Mouse (Mus musculus) thymus, postnatal 14 days (tissue): ENCODE data around the gene Casp14.
"Not testable (repeated sequence)": the region's sequence is repeated elsewhere in the genome, so short reads cannot be mapped to it uniquely, and the experiment has no call there.

Experiments used
- DNase-seq: peaks from one replicate; pipeline ENCODE4 v3.0.0; 2021

The Casp14 gene

DNA sequence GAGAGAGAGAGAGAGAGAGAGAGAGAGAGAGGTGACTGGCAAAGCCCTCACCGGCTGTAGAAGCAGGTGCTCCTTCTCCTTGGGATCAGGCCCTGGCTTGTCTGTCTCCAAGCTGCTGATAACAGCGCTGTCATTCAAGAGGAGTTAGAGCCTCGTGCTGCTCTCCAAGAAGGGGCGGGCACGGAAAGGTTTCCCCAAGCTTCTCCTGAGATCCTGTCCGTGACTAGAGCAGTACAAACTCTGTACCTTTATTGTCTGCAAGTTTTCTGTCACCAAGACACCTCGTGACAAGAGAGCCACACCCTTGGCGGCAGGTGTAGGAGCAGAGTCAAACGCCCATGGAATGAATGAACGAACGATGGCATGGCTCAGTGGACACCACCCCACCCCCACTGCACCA is at the start of gene Casp14:
Gene Casp14 (minus strand): TSS at position 239 of the 400 bp plus-strand sequence.
- DNase-seq = no peak

DNA sequence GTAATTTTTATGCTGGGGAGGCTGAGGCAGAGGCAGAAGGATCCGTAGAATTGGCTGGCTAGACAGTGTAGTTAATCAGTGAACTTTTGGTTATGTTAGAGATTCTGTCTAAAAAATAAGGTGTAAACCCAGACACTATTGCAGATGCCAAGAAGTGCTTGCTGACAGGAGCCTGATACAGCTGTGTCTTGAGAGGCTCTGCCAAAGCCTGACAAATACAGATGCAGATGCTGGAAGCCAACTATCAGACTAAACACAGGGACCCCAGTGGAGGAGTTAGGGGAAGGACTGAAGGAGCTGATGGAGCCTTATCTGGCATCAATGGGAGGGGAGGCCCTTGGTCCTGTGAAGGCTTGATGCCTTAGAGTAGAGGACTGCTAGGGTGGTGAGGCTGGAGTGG is 47.5 kb upstream of the Casp14 start:
- DNase-seq = no peak

DNA sequence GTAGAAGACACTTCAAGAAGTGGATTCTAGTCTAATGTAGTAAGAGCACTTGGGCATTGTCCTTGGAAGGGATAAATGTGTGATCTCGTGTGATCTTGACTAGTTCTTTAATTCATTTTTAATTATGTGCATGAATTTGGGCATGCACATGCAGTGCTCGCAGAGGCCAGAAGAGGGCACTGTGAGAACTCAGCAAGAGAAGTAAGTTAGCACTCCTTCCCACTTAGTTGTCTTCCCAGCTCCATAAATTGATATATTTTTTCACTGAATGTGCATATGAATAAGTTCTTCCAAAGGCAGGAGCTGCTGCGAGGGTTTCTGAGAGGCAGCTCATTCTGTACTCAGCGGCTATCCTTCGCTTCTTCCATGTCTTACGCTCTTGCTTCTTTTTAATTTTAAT is 37.9 kb upstream of the Casp14 start:
- DNase-seq = peak; percentile 45

DNA sequence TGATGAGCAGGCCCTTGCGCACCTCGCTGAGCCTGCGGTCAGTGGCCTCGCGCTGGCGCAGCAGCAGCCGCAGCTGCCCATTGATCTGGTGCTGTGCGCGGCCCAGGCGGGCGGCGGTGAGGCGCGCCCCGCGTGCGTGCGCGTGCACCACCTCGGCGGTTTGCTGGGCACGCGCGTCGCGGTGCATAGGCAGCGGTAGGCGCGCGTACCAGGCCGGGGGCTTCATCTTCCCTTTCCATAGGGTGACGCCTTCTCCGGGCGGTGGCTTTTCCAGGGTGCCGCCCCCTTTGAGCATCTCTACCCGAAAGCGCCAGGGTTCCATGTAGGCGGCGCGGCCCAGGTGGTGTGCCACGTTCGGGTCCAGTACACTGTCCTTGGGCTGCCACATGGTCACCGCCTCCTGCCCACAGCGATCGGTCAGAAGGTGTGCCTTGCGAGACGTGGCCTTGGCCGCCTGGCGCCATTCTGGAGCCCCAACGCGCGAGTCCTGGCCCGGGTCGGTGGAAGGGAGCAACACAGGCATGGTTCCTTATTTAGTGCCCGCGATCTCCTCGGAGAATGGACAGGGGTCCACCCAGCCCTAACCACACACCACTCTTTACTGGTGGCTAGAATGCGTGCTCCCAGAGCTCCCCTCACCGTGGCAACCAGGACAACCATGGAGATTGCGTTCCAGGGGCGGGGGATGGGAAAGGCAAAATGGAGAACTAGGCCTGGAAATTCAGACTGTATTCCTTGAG is 34.5 kb upstream of the Casp14 start, which contains the start of gene Ccdc105:
Gene Ccdc105 (minus strand): TSS at position 614 of the 740 bp plus-strand sequence.
- DNase-seq = no peak

DNA sequence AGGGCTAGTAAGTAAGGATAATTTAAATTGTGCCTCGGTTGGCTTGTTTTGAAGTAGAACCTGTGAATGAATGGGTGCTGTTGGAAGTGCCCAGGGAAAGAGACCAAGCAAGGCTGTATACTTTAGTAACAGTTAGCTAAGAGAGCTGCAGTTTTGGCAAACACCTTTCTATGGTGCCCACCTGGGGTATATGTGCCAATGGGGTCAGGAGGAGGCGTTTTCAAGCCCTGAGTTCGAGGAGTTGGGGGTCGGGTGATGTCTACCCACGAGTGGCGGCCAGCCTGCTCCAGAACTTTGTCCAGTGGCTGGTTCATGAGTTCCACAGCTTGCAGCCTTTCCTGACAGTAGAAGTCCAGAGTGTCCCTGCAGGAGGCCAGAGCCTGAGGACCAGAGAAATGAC is 30.9 kb upstream of the Casp14 start:
- no peak for DNase-seq

DNA sequence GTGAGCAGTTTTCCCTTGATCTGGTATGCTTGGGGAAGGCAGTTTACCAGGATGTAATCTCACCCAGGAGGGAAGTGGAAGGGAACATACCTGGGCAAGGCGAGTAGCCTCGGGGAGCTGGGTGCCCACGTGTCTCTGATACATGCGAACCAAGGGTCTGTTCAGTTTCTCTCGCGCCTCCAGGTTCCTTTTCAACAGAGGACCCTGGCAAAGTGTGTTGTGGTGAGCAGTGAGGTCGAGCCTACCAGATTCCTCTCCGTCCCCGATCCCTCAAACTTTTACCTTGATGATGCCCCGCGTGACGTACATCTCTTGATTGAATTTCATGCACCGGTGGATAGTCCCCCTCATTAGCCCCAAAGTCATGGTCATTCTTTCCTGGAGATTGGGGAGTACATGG is 30.1 kb upstream of the Casp14 start:
- DNase-seq = no peak

DNA sequence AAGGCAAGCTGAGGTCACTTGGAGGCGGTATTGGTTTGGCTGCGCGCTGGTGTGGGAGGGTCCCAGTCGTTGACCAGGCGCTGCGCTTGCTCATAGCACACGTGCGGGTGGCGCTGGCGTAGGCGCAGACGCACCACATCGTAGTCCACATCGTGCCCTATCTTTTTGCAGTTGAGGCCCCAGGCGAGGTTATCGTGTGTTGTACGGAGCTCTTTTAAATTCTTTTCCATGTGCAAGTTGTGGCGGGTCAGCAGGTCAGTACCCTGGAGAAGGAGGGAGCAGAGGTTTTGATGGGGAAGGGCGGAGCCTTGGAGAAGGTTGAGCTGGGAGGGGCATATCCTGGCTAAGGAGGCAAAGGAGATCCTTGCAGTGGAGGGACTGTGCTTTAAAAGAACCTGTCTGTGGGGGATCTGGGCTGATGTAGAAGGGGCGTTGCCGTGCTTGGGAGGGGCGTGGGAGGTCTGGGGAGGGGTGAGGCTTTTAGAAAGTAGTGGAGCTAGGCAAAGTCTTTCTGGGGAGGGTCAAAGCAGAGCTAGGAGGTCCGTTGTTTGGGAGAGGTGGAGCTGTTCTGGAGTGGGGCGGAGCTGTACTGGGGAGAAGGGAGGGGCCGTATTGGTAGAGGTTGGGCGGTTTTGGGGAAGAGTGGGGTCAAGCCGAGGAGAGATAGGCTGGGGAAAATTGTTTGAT is 29.1 kb upstream of the Casp14 start:
- DNase-seq = no peak

DNA sequence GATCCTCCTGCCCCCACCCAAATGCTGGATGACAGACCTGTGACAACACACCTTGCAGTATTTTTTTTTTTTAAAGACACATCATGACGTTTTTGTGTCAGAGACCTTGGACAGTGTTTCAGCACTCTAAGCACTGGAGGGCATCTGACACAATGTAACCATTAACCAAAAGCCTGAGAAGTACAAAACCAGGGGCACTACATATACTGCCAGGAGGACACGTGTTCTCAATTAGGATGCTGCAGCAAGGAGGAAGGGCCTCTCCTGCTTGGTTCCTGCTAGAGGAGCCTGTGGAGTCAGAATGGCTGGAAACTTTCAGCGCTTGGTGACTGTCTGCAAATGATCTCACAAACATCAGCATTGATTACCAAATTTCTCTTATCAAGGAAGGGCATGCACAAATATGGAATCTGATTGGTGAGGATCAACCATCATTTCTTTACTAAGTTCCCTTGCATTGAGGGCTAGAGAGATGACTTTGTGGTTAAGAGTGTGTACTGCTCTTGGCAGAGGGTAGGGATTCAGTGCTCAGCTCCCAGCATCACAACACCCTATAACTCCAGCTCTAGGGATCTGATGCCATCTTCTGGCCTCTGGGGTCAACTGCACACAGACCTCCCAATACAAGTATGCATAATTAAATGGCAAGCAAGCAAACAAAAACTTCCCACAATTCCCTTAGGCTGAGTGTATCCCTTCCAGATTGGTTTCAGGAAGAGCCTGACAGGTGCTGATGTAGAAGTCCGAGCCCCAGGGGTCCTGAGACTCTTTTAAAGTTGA is 27.5 kb upstream of the Casp14 start:
- DNase-seq = no peak

DNA sequence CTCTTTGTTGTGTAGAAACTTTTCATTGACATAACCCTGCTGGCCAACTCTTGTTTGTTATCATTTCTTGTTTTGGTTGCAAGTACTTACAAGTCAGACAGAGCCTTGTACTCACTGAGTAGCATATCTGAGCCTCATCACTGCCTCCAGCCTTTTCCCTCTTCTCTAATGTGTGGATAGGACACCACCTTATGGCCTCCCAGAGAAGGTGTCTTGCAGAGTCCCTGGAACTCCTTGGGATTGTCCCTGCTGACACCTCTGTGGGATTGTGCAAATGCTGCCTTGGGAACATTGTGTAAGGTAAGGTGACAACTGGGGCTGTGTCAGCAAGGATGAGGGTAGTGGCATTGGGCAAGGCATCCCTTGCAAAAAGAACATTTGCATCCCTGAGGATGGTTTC is 25.6 kb upstream of the Casp14 start:
- no peak for DNase-seq

DNA sequence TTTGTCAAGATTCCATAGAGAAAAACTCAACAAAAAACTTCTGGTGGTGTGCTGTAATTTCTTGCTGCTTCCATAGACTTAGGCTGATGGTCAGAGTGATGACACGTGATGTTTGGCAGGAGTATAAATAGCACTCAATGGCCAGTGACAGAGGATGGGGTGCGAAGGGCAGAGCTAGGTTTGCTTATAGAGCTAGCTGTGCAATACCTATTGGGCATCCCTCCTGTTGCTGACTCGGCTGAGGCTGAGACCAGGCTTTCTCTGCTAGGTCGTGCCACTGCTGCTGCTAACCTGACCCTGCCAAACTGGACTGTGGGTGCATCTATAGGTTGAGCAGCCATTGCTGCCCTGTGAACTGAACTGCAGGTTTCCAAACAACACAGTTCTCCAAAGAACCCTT is 21.7 kb upstream of the Casp14 start:
- no peak for DNase-seq

DNA sequence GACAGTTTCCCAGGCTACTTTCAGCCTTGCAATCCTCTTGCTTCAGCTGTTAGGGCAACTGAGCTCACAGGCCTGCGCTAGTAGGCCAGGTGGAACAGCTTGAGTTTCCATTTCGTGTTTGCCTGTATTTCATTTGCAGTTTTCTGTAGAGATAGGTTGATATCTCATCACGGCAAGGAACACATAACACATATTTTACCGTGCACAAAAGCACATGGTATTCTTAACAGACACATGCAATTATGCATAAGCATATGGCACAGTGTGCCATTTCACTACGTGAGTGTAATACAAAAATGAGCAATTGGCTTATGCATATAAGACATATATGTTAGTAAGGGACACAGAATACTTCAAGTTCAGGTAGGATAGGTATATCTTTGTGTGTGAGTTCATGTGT is 9.8 kb upstream of the Casp14 start:
- no peak for DNase-seq

DNA sequence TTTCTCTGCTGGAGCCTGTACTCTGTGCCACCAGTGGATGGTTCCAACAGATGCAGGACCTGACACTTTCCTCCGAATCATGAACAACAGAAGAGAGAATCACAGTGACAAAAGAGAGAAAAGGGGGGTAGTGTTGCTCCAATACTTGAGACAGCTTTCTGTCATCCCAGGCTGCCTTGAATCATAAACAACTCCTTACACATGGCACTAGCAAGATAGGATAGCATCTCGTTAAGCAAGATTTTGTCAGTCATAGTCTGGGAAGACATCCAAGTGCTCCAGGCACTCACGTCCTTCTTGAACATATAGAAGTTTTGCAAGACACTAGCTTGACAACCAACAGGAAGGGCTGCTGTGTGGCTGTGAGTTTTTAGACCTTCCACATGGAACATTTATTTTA is 8.9 kb upstream of the Casp14 start:
- DNase-seq = no peak

DNA sequence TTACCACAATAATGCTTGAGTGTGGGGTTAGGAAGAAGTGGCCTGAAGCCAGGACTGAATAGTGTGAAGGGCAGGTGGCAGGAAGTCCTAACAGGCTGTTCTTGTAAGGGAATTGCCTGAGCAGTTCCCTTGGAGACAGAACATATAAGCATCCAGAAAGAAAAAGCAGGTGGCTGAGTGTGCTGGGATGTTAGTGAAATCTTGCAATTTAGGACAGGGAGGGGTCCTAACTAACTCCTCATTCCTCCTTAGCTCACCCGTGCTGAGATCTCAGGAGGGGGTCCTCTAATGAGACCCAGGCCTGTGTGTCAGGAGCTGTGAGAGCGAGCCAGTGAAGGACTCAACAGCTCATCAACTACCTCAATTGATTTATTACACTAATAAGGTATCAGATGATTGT is 5.3 kb upstream of the Casp14 start:
- no peak for DNase-seq

DNA sequence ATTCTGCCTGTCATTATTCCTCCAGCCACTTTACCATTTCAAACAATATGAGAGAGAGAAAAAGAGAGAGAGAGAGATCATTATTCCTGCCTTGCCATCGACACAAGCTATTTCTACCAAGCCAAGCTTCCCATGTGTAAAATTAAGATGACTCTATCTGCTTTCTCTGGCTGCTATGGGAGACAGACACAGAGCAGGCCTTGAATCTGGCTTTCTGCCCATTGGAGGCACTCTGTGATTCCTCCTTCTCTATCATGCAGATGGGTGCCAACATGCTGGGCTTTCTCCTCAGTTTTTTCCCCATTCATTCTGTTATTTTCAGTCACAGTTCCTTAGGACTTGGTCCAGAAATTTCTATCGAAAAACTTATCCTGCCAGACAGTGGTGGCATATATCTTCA is 4.6 kb upstream of the Casp14 start:
- no peak for DNase-seq

DNA sequence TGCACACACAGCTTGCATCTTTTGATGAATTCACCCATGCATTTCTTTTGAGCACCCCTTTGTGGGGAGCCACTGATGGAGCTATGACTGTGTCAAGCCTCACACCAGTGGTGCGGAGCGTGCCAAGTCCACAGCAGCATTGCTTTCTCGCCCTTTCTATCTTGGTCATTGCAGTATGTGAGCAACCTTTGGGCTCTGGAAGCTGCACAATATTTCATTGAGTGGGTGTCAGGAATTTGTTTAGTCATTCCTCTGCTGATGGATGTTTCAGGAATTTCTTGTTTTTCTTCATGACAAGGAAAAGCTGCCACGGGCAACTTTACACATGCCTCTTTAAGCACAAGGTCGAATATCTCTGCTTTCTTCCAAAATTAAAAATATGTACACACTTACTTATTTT is 3.9 kb upstream of the Casp14 start:
- DNase-seq = no peak

DNA sequence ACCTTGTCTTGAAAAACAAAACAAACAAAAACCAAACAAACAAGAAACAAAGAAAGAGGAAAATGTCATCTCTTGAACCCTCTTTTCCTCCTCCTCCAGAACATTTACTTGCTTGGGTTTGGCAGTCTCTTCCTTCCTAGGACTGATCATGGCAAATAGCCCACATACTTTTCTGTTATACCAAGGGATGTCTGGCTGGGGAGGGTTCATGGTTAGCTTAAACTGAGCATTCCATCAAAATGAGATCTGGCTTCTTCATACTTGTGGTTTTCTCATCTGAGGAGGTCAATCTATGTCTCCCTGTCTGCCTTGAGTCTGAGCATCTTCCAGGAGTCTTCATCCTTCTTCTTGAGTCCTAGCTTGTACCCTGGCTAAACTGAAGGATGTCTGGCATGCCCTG is 1.9 kb downstream of the Casp14 start:
- no peak for DNase-seq

DNA sequence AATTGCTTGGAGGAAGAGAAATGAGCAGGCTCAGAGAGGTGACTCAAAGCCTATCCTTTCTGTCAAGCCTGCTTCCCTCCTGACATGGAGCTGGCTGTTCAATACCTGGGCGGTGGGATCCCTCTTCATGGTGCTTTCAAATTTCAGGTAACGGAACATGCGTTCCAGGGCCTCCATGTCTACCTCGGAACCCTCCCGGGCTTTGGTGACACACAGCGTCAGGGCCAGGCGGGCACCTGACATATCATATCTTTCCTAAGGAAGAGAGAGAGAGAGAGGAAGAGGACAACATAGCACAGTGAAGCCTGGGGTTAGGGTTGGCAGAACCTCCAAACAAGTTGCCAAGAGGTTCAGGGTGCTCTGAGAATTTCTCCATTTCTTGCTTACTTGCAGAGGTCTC is 2.9 kb downstream of the Casp14 start:
- no peak for DNase-seq

DNA sequence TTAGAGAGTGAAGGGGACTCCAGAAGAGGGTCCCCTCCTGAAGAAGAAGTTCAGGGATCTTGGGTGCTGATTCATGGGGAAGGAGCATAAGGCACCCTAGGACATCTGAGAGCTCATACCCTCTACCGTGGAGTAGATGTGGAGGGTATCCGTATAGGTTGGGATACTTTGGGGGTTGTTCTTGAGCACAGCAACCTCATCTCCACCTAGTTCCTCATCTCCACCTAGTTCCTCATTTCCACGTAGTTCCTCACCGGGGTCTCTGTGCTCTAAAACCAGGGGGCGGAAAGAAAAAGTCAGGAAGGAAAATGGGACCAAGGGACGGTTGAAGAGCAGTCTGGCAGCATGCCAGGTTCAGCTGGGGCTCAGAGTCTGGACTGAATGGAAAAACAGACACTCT is 4.0 kb downstream of the Casp14 start:
- no peak for DNase-seq

DNA sequence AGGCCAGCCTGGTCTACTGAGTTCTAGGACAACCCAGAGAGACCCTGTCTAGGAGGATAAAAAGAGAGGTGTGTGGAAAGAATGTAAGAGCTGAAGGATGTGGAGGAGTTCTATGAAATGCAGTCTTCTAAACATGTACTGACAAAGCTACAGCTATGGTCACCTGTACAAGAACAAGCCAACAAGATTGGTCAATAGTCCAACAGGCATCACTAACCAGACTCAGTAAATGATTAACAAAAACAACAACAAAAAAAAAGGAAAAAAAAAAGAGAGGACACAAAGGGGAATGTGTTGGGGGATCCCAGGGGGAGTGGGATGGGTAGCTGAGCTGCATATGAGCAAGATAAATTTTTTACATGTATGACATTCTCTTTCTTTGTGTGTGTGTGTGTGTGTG is 7.4 kb downstream of the Casp14 start:
- no peak for DNase-seq

DNA sequence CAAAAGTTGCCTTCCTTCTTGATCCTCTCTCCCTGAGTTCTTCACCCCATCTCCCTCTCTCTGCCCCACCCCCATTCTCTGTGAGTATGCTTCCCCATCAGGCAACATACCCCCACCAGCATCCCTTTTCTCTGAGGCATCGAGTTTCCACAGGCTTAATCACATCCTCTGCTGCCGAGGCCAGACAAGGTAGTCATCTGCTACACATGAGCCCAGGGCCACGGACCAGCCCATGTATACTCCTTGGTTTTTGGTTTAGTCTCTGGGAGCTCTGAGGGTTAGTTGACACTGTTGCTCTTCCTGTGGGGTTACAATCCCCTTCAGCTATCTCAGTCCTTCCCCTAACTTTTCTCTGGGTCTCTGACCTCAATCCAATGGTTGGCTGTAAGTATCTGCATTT is 17.2 kb downstream of the Casp14 start:
- DNase-seq = no peak

DNA sequence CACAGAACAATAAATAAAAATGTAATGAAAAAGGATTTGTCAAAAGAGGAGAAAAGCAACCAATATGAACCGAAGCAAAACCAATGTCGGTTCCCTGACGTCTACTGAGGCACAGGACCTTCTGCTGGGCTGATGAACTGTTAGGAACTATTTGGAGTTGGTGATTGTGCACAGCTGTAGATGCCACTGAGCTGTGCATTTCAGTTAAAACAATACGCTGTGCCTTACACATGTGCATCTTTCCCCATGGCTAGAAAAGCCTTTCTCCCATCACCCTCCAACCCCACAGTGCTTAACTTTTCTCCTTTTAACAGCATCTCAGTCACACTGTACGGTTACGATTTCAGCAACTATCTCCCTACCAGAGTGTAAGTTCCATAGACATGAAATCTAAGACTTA is 28.1 kb downstream of the Casp14 start:
- DNase-seq = no peak

DNA sequence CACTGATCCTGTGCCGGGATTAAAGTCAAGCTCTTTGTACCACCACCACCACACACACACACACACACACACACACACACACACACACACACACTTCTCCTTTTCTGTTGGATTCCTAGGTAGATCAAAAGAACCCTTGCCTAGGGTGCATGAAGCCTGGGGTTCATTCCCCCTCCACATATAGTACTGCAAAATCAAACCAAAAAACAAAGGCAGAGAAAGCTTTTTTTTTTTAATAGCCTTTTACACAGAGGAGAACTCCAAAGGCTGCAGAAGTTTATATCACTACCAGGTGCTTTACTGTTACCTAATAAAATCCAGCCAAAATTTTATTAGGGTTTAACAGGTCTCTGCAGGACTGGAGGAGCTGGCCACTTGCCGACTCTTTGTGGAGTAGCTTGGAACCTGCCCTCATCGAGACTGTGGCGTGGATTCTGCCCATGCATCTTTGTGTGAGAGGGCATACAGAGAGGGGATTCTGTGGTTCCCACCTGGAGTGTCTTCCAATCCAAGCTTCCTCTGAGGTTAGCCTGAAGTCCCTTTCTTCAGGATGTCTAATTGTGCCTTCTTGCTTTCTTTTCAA is 31.0 kb downstream of the Casp14 start:
- no peak for DNase-seq

DNA sequence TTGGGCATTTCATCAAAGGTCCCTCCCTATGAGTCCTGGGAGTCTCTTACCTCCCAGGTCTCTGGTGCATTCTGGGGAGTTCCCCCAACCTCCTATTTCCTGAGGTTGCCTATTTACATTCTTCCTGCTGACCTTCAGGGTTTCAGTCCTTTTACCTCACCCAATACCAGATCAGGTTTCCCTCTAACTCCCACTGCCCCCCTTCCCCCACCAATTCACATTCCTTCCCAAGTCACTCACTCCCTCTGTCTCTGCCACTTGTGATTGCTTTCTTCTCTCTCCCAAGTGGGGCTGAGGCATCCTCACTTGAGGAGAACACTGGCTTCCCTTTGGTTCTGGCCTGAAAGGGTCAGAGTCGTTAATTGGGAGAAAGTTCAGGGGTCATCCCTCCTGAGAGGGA is 48.0 kb downstream of the Casp14 start:
- not testable (repeated sequence) for DNase-seq

DNA sequence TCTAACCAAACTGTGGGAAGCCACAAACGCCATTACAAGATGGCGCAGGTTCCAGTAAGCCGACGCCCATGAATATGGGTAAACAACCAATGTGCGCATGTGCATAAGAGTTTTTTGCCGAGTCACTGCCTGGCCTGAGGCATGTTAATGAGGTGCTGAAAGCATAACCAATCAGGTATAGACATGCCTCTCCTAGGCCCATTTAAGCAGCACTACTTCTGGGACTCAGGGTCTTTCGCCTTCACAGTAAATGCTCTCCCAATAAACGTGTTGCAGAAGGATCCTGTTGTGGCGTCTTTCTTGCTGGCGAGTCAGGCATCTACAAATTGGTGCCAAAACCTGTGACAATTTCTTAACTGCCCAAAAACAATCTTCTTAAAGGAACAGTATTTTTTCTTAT is 51.4 kb downstream of the Casp14 start:
- not testable (repeated sequence) for DNase-seq
